Mouse (Mus musculus): ENCODE measurements around the gene F2rl3. TPM values are rescaled to one million over a fixed set of nuclear protein-coding genes. Genes with fewer than 3 reads are reported as not detected.

The F2rl3 gene
- polyA plus RNA-seq, 1 experiment from 2014 or later, result 1.3 TPM

GRCm38 (mm10) chr8:72758310-72758709, 3.4 kb upstream of the F2rl3 start:
- Histone ChIP-seq H3K27me3 (replicated peaks; ENCODE audit: insufficient read depth, low read length) (no peaks in the 10 kb centered on the region), H3K4me1 (ENCODE audit: insufficient read depth, low read depth, low read length) (no peaks in the 10 kb centered on the region), H3K4me3 (ENCODE audit: low read depth, low read length) (no peak overlapping the region), H3K36me3 (ENCODE audit: insufficient read depth, low read length) (peaks cover 13% of the 10 kb centered on the region), H3K27ac (ENCODE audit: low read length) (no peak overlapping the region), H3K9ac (replicated peaks; ENCODE audit: low read depth) (no peak overlapping the region), H3K9me3 (ENCODE audit: low read length) (no peaks in the 10 kb centered on the region), H3K4me2 (replicated peaks; ENCODE audit: low read depth, low read length) (no peak overlapping the region)
- no peak for ATAC-seq
- TF ChIP-seq CTCF (IDR thresholded peaks at IDR 0.05) (peak; percentile 25; the same call in 1 of the 2 replicates), EP300 (IDR thresholded peaks at IDR 0.05) (no peak)
- DNase-seq (ENCODE audit: low spot score), result no peak

GRCm38 (mm10) chr8:72760216-72760615, 1.5 kb upstream of the F2rl3 start:
- Histone ChIP-seq H3K4me1 (ENCODE audit: insufficient read depth, low read depth, low read length) (no peaks in the 10 kb centered on the region), H3K27ac (ENCODE audit: low read length) (no peak overlapping the region), H3K9ac (replicated peaks; ENCODE audit: low read depth) (no peak overlapping the region), H3K9me3 (ENCODE audit: low read length) (no peaks in the 10 kb centered on the region), H3K27me3 (replicated peaks; ENCODE audit: insufficient read depth, low read length) (no peaks in the 10 kb centered on the region), H3K36me3 (ENCODE audit: insufficient read depth, low read length) (no peaks in the 10 kb centered on the region), H3K4me2 (replicated peaks; ENCODE audit: low read depth, low read length) (no peak overlapping the region), H3K4me3 (ENCODE audit: low read depth, low read length) (no peak overlapping the region)
- WGBS, result 82% methylated on average over 3 of the region's 3 CpGs
- TF ChIP-seq CTCF (IDR thresholded peaks at IDR 0.05) (no peak), EP300 (IDR thresholded peaks at IDR 0.05) (no peak)
- no peak for DNase-seq (ENCODE audit: low spot score)
- ATAC-seq, result no peak

GRCm38 (mm10) chr8:72762306-72762705, 626 bp downstream of the F2rl3 start:
- H3K27ac ChIP-seq (ENCODE audit: low read length), result no peak overlapping the region

GRCm38 (mm10) chr8:72765696-72766095, 4.0 kb downstream of the F2rl3 start:
- H3K4me3 ChIP-seq (ENCODE audit: low read depth, low read length), result no peak overlapping the region
- no peak overlapping the region for H3K27ac ChIP-seq (ENCODE audit: low read length)
- H3K9me3 ChIP-seq (ENCODE audit: low read length), result no peaks in the 10 kb centered on the region
- ATAC-seq, result no peak
- H3K27me3 ChIP-seq (replicated peaks; ENCODE audit: insufficient read depth, low read length), result no peaks in the 10 kb centered on the region
- TF ChIP-seq CTCF (IDR thresholded peaks at IDR 0.05) (no peak), EP300 (IDR thresholded peaks at IDR 0.05) (no peak)
- H3K9ac ChIP-seq (replicated peaks; ENCODE audit: low read depth), result no peak overlapping the region
- H3K36me3 ChIP-seq (ENCODE audit: insufficient read depth, low read length), result no peaks in the 10 kb centered on the region
- H3K4me2 ChIP-seq (replicated peaks; ENCODE audit: low read depth, low read length), result no peak overlapping the region
- H3K4me1 ChIP-seq (ENCODE audit: insufficient read depth, low read depth, low read length), result no peaks in the 10 kb centered on the region
- DNase-seq (ENCODE audit: low spot score), result no peak
- whole genome bisulfite sequencing, result 77% methylated on average over 4 of the region's 4 CpGs

More at GRCm38 (mm10) chr8:72762306-72762705, 626 bp downstream of the F2rl3 start:
- H3K9me3 ChIP-seq (ENCODE audit: low read length), result no peaks in the 10 kb centered on the region
- no peak overlapping the region for H3K9ac ChIP-seq (replicated peaks; ENCODE audit: low read depth)
- H3K4me1 ChIP-seq (ENCODE audit: insufficient read depth, low read depth, low read length), result no peaks in the 10 kb centered on the region
- ATAC-seq, result no peak
- H3K4me2 ChIP-seq (replicated peaks; ENCODE audit: low read depth, low read length), result no peak overlapping the region
- H3K4me3 ChIP-seq (ENCODE audit: low read depth, low read length), result no peak overlapping the region
- TF ChIP-seq EP300 (IDR thresholded peaks at IDR 0.05), result no peak
- no peak for TF ChIP-seq CTCF (IDR thresholded peaks at IDR 0.05)
- H3K36me3 ChIP-seq (ENCODE audit: insufficient read depth, low read length), result no peaks in the 10 kb centered on the region
- 83% methylated on average over 12 of the region's 12 CpGs for WGBS
- no peak for DNase-seq (ENCODE audit: low spot score)
- H3K27me3 ChIP-seq (replicated peaks; ENCODE audit: insufficient read depth, low read length), result no peaks in the 10 kb centered on the region

- H3K4me1 ChIP-seq (ENCODE audit: insufficient read depth, low read depth, low read length), result no peaks in the 10 kb centered on the region
- H3K4me2 ChIP-seq (replicated peaks; ENCODE audit: low read depth, low read length), result no peak overlapping the region
- H3K27me3 ChIP-seq (replicated peaks; ENCODE audit: insufficient read depth, low read length), result no peaks in the 10 kb centered on the region
- no peak overlapping the region for H3K4me3 ChIP-seq (ENCODE audit: low read depth, low read length)
- no peaks in the 10 kb centered on the region for H3K9me3 ChIP-seq (ENCODE audit: low read length)
- DNase-seq (ENCODE audit: low spot score) (no peak), ATAC-seq (no peak)
- no peaks in the 10 kb centered on the region for H3K36me3 ChIP-seq (ENCODE audit: insufficient read depth, low read length)
- WGBS, result 36% methylated on average over 7 of the region's 7 CpGs
- TF ChIP-seq EP300 (IDR thresholded peaks at IDR 0.05) (no peak), CTCF (IDR thresholded peaks at IDR 0.05) (no peak)
- H3K27ac ChIP-seq (ENCODE audit: low read length), result no peak overlapping the region
- H3K9ac ChIP-seq (replicated peaks; ENCODE audit: low read depth), result no peak overlapping the region
These were observed 5.1 kb downstream of the F2rl3 start for GRCm38 (mm10) chr8:72766777-72767176.

- no peaks in the 10 kb centered on the region for H3K4me1 ChIP-seq (ENCODE audit: insufficient read depth, low read depth, low read length)
- no peak overlapping the region for H3K4me2 ChIP-seq (replicated peaks; ENCODE audit: low read depth, low read length)
- H3K27me3 ChIP-seq (replicated peaks; ENCODE audit: insufficient read depth, low read length), result no peaks in the 10 kb centered on the region
- H3K9ac ChIP-seq (replicated peaks; ENCODE audit: low read depth), result no peak overlapping the region
- DNase-seq (ENCODE audit: low spot score) (no peak), ATAC-seq (no peak)
- WGBS, result 84% methylated on average over 1 of the region's 1 CpGs
- H3K9me3 ChIP-seq (ENCODE audit: low read length), result no peaks in the 10 kb centered on the region
- TF ChIP-seq CTCF (IDR thresholded peaks at IDR 0.05), result no peak
- no peak for TF ChIP-seq EP300 (IDR thresholded peaks at IDR 0.05)
- H3K4me3 ChIP-seq (ENCODE audit: low read depth, low read length), result no peak overlapping the region
- no peaks in the 10 kb centered on the region for H3K36me3 ChIP-seq (ENCODE audit: insufficient read depth, low read length)
- H3K27ac ChIP-seq (ENCODE audit: low read length), result no peak overlapping the region
These were observed 16.1 kb downstream of the F2rl3 start for GRCm38 (mm10) chr8:72777797-72778196.

GRCm38 (mm10) chr8:72780644-72781043, 19.0 kb downstream of the F2rl3 start:
- no peak for TF ChIP-seq EP300 (IDR thresholded peaks at IDR 0.05)
- TF ChIP-seq CTCF (IDR thresholded peaks at IDR 0.05), result no peak
- Histone ChIP-seq H3K9me3 (ENCODE audit: low read length) (no peaks in the 10 kb centered on the region), H3K9ac (replicated peaks; ENCODE audit: low read depth) (no peak overlapping the region), H3K36me3 (ENCODE audit: insufficient read depth, low read length) (no peaks in the 10 kb centered on the region), H3K4me3 (ENCODE audit: low read depth, low read length) (no peak overlapping the region), H3K4me2 (replicated peaks; ENCODE audit: low read depth, low read length) (no peak overlapping the region), H3K27ac (ENCODE audit: low read length) (no peak overlapping the region), H3K4me1 (ENCODE audit: insufficient read depth, low read depth, low read length) (no peaks in the 10 kb centered on the region), H3K27me3 (replicated peaks; ENCODE audit: insufficient read depth, low read length) (no peaks in the 10 kb centered on the region)
- DNase-seq (ENCODE audit: low spot score) (no peak), ATAC-seq (no peak)
- 90% methylated on average over 4 of the region's 4 CpGs for WGBS

Measured in lung, postnatal 0 days (tissue).